Mouse (Mus musculus) spleen, adult 2 months (tissue): ENCODE measurements around the gene Gm3415.
"Not testable (repeated sequence)": the region's sequence is repeated elsewhere in the genome, so short reads cannot be mapped to it uniquely, and the experiment has no call there.

Experiments used
- CTCF ChIP-seq: fragments of 200-500 bp; IDR thresholded peaks from 2 replicates; pipeline ENCODE4 v1.5.1; 2011; ENCODE audit warnings: mild to moderate bottlenecking, inconsistent platforms; ENCODE audit not compliant: insufficient read depth, insufficient read length, insufficient replicate concordance; ENCODE audit errors: extremely low read depth
- POLR2A ChIP-seq: fragments of 200-500 bp; IDR thresholded peaks from 2 replicates; pipeline ENCODE4 v1.6.1; 2011; ENCODE audit warnings: low read depth, low read length, inconsistent platforms

- TF ChIP-seq POLR2A, CTCF: not testable (repeated sequence)
Observed at GRCm38 (mm10) chr5:146555836-146556235, at the start of gene Gm3415.
